Mouse (Mus musculus) adrenal gland (tissue): Measurements from ENCODE around the gene Gm11939.
"Not testable (repeated sequence)": the region's sequence is repeated elsewhere in the genome, so short reads cannot be mapped to it uniquely, and the experiment has no call there.

Experiments used
- intact Hi-C: fragments of 180-260 bp; cut with DNase I; formaldehyde crosslinking; loops from one replicate; pipeline ENCODE4 v1.15.1; 2025
- long read RNA-seq, 2 experiments: library from polyadenylated mRNA; unstranded; transcript quantifications; one replicate each; pipeline ENCODE4 v2.0.0; 2020; ENCODE audit warnings: borderline replicate concordance in 1 of 2; ENCODE audit not compliant: insufficient replicate concordance in 1 of 2

Gene Gm11939
- long read RNA-seq, experiment 1: 0 reads
- long read RNA-seq, experiment 2: 0 reads

DNA sequence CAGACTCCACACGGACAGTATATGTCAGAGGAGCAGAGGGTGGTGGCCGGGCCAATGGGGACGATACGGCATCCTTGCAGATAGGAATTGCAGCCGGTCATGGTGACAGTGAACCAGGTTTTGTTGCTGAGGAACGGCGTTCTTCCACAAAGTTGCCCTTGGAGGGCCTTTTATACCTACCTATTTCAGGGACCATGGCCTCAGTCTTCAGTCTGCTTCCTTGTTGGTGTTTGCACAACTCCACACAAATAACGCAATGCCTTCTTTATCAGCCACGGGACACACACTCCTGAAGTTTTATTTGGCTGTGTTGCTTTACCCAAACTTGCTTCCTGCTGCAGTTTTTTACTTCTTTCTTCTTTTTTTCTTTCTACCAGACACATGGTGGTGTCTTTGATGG, at the start of gene Gm11939:
Gene Gm11939 (minus strand): TSS at position 101 of the 400 bp plus-strand sequence.
- intact Hi-C loops: no loop called here

DNA sequence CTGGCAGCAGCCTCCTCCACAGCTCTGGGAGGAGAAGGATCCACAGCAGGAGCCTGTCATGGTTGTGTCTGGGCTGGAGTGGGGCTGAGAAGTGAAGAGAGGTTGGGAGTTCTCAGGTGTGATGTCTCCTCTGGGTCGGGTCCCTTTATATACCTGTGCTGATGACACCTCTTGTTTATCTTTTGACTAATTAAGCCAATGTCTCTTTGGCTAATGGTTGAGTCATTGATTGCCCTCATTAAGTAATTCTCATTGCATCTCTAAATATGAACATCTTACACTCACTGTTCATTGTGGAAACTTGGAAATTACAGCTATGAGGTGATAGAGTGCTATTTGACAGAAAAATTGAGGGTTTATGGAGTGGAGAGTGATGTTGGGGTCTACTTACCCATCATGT, 43.9 kb upstream of the Gm11939 start, which contains the start of gene Gm11938:
Gene Gm11938 (minus strand): TSS at position 101 of the 400 bp plus-strand sequence.
- intact Hi-C loops: not testable (repeated sequence)

DNA sequence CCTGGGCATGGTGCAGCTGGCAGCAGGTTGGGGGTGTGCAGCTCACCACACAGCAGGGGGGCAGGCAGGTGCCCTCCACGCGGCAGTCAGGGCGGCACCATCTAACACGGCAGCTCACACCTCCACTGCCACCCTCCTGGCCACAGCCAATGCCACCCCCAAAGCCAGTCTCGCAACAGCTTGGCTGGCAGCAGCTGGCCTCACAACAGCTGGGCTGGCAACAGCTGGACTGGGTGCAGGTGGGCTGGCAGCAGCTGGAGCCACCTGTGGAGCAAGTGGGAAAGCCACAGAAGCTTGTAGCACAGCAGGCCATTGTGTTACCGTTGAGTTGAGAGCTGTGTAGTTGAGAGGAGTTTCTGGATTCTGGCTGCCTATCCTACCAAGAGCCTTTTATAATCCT, 38.5 kb upstream of the Gm11939 start, which contains the start of gene Krtap9-3:
Gene Krtap9-3 (minus strand): TSS at position 364 of the 400 bp plus-strand sequence.
- intact Hi-C loops: not testable (repeated sequence)

DNA sequence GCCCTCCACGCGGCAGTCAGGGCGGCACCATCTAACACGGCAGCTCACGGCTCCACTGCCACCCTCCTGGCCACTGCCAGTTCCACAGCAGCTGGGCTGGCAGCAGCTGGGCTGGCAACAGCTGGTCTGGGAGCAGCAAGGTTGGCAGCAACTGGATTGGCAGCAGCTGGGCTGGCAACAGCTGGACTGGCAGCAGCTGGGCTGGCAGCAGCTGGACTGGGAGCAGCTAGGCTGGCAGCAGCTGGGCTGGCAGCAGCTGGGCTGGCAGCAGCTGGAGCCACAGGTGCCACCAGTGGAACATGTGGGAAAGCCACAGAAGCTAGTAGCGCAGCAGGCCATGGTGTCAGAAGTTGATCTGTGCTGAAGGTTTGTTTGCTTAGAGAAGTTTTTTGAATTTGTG, 31.7 kb upstream of the Gm11939 start, which contains the start of gene Krtap1-3:
Gene Krtap1-3 (minus strand): TSS at position 359 of the 400 bp plus-strand sequence.
- intact Hi-C loops: no loop called here

DNA sequence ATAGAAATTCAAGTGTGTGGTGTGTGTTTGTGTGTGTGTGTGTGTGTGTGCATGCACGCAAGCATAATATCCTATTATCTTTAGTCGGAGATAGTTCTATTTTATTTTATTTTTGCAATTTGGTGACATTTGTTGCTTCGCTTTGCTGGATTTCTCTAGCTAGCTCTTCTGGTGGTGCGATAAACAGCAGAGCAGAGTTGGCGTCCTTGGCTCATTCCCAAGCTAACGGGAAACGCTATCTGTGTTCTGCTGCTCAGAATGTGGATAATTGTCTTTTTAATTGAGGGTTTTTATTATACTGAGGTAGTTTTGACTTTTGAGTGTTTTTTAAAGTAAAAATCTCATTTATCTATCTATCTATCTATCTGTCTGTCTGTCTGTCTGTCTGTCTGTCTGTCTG, 25.8 kb upstream of the Gm11939 start:
- intact Hi-C loops: no loop called here

DNA sequence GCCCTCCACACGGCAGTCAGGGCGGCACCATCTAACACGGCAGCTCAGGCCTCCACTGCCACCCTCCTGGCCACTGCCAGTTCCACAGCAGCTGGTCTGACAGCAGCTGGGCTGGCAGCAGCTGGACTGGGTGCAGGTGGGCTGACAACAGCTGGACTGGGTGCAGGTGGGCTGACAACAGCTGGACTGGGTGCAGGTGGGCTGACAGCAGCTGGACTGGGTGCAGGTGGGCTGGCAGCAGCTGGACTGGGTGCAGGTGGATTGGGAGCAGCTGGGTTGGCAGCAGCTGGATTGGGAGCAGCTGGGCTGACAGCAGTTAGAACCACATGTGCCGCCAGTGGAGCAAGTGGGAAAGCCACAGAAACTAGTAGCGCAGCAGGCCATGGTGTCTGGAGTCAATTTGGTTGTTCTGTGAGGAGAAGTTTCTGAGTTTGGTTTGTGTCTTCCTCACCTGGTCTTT, 24.0 kb upstream of the Gm11939 start, which contains the start of gene Krtap1-4:
Gene Krtap1-4 (minus strand): TSS at position 410 of the 460 bp plus-strand sequence.
- intact Hi-C loops: no loop called here

DNA sequence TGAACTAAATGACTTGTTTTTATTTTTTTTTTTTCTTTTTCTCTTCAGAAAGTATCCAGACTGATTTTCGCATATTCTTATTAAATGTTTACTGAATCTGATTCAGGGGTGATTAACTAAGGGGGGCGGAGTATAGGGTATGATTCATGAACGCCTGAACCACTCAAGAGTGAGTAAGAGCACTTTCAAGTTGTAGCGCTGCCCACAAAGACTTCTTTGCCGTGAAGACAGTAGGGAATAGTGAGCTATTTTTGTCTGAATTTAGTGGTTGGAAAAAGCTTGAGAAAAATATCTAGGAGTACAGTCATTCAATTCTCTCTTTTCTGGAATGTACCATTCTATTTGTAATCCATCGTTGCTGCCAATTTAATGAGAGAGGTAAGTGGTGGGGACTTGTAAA, 22.3 kb upstream of the Gm11939 start:
- intact Hi-C loops: no loop called here

DNA sequence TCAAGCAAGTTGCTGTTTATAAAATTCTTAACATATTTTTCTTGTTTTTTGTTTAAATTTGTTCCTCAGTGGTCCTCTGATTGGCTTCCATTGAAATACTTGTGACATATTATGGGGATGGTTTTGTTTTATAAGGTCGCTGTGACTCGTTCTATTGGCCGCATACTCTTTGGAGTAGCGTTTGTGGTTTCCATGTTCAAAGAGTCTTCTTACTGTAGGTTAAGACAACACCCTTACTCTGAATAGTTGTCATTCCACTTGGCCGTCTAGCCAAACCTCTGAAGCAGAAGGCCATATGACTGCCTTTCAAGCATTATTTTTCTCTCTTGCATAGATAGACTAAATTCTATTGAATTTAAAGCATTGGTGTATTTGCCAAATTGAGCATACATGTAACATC, 21.8 kb upstream of the Gm11939 start:
- intact Hi-C loops: no loop called here

DNA sequence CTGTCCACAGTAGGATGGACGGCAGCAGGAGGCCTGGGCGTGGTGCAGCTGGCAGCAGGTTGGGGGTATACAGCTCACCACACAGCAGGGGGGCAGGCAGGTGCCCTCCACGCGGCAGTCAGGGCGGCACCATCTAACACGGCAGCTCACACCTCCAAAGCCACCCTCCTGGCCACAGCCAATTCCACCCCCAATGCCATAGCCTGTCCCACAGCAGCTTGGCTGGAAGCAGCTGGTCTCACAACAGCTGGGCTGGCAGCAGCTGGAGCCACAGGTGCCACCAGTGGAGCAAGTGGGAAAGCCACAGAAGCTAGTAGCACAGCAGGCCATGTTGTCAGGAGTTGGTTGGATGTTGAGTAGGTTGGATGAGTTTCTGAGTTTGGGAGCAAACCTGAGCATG, 21.4 kb upstream of the Gm11939 start, which contains the start of gene Krtap1-5:
Gene Krtap1-5 (minus strand): TSS at position 381 of the 400 bp plus-strand sequence.
- intact Hi-C loops: no loop called here

DNA sequence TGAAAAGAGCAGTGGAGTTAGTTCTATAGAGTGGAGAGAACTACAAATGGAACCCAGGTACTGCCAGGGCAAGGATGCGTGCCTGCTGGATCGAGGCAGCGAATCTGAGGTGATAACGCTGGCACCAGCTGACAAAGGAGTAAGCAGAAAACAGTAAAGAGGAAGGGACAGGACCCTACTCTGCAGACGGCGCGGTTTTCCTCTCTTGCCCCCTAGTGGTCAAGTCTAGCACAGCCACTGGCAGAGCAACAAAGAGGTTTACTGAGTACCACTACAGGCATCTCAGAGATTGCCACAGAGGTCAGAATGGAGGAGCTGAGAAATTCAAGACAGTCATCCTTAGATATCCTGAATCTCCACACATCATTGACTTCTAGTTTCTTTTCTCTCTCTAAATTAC, 14.8 kb upstream of the Gm11939 start:
- intact Hi-C loops: loop anchor here (5.0 to 10.0 kb wide), 2 partner anchors 107 to 431 kb away; no protein-coding TSS in a partner anchor

DNA sequence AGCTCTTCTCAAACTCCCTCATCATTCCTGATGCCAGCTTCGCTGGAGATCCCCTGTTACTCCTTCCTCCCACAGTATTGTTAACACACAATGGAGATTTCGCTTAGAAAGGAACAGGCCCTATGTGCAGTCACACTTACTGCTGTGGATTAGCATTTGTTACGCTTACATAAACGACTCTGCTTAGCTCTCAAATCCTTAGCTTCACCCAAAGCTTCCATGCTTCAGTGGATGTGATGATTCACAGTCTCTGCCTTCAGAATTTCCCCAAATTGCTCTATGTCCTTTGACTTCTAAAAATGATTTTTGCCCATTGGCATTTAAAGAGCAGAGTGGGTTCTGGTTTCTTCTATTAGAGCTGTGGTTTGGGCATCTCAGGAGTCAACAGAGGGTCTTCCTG, 13.9 kb upstream of the Gm11939 start:
- intact Hi-C loops: loop anchor here (5.0 to 10.0 kb wide), 2 partner anchors 106 to 432 kb away; no protein-coding TSS in a partner anchor

DNA sequence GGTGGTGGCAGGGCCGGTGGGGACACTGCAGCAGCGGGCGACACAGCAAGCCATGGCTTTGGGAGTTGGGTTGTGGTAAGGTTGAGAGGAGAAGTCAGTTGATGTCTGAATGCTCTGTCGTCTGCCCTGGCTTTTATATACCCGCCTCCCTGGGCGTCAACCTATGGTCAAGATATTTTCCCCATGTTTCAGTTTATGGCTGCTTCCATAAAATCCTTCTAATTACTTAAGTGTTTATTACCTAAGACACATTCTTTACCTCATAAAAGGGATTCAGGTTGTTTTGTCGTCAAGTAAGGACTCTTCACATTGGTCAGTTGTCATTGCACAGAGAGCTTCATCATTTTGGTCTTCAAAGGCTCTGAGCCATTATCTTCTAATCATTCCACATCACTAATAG, 7.3 kb upstream of the Gm11939 start, which contains the start of gene Krtap3-1:
Gene Krtap3-1 (minus strand): TSS at position 101 of the 400 bp plus-strand sequence.
- intact Hi-C loops: no loop called here

DNA sequence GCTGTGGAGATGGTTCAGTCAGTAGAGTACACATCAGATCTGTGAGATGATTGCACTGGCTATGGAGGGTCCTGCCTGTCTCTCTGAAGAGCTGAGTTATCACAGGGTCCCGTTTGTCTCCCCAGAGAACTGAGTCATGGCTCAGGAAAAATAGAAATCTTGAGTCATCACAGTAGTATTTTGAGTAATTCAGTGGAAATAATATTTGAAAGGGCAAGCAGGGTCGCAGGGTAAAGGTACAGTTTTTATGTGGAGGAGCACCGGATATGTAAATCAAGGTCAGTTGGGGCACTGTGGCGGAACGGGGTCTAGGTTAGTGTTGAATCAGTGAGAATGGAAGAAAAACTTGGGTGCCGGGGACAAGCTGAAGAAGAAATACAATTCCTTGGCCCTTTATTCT, 3.3 kb upstream of the Gm11939 start:
- intact Hi-C loops: no loop called here

DNA sequence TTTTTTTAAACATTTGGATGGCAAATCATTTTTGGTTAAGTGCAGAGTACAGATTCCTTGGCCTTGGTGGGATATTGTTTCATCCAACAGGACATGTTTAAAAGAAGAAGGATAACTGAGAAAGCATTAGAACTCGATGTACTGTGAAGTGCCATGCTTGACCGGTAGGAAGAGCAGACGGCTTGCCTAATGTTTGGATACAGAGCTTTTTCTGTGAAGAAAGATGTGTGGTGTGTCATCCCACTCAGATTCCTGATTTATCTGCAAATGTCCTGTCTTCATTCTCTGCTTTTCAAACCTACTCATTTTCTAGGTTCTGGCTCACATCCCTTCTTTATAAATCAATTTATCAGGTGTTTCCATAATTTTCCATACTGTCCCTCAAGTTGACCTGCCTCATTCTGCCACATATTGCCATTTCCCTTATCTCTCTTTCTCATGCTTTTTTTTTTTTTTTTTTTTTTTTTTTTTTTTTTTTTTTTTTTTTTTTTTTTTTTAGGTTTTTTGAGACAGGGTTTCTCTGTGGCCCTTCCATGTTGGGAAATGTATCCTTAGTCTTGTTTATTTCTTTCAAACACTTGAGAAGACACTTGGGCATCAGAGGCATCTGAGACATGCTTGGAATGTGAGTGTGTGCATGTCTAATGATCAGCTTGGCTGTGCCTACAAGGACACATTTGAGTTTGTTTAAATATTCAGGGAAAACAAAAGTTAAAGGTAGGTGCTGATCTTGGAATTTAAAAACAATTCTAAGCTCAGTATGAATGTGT, 1.1 kb downstream of the Gm11939 start:
- intact Hi-C loops: no loop called here

DNA sequence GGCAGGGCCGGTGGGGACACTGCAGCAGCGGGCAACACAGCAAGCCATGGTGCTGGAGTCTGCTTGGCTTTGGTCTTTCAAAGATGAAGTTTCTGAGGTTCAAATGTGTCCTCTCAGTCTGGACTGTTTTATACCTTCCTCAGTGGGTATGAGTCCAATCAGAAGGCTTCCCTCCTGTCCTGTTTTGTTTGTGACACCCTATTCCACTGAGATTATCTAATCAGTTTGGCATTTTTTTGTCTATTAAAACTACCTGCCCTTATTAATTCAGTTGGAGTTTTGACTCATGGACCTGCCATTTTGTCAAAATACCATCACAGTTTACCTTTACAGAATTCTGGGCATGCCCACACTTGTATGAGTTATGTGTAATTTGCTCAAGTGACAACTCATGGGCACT, 2.5 kb downstream of the Gm11939 start, which contains the start of gene Krtap3-2:
Gene Krtap3-2 (minus strand): TSS at position 101 of the 400 bp plus-strand sequence.
- intact Hi-C loops: no loop called here

DNA sequence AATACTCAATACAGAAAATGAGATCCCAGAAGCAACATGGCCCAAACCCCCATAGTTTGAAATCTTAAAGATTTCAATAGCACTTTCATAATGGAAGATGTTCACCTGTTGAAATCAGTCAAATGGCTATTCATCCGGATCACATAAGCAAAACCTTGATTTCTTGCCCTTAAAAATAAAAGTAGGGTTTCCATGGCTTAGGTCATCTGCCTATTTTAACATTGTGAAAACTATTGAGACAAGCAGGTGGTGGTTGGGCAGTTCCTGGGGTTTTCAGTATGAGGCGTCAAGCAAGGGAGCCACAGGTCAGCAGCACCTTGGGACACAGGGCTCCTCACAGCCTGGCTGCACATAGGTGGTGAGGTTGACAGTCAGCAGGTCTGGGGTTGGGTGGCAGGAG, 3.1 kb downstream of the Gm11939 start:
- intact Hi-C loops: no loop called here

DNA sequence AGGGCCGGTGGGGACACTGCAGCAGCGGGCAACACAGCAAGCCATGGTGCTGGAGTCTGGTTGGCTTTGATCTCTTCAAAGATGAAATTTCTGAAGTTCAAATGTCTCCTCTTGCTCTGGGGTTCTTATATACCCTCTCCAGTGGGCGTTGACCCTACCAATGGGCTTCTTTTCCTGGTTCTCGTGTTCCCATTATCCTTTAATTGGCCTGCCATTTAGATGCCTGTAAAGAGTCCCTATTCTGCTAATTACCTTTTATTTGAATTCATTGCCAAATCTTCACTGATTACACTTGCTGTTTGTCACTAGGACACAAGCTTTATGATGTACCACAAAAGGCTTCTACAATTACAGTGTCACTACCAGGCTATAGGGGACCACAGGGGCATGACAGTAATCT, 8.5 kb downstream of the Gm11939 start, which contains the start of gene Krtap3-3:
Gene Krtap3-3 (minus strand): TSS at position 101 of the 400 bp plus-strand sequence.
- intact Hi-C loops: no loop called here

DNA sequence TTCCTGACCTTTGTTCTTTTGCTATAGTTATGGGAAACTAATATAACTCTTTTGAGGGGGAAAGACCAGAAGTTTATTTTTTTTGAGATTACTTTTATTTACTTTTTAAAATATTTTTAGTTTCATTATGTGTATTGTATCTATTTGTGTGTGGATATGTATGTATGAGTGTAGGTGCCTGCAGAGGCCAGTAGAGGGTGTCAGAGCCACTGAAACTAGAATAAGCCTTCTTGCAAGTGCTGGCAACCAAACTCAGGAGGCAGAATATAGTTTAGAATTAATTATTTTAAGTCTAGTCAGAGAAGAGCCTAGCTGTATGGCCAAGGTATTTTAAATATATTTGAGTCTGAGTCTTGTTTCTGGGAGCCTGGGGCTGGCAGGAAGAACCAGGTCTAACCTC, 11.4 kb downstream of the Gm11939 start:
- intact Hi-C loops: no loop called here

DNA sequence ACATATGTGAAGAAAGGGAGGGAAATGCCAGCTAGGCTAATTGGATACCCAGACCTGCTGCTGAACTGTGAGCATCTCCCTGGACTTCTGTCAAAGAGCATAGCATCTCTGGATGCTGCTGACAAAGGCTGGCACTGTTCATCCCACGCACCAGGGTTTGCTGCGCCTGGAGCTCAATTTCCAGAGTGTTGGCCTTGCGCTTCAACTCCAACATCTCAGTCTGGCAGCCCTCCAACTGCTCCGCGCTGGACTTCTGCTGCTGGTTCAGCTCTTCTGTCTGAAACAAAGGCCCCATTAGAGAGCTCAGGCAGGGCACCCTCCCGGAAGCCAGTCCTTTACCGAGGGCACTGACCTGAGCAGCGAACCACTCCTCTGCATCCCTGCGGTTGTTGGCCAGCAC, 19.5 kb downstream of the Gm11939 start:
- intact Hi-C loops: no loop called here

DNA sequence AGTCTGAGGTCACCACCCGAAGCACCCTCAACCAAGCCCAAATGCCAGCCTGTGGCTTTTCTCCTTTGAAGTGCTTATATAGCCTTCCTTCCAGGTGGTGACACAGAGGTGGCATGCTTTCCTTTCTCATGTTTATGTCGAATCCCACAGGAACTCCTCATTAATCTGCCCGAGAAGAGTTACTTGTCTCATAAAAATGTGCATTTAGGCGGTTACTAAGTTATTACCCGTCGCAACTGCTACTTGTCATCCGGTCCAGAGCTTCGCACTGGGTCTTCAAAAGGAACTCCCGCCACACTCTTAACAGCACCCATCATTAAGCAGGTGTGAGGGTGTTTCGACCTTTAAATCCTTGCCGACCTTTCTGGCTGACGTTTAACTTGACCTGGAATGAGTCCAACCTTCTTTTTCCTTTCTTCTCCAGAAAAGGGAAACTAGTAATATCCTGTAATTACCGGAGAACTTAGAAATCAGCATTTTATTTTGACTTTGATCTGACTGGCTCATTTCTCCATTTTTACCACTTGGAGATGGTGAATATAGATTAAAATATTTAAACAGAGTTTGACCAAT, 37.9 kb downstream of the Gm11939 start, which contains the start of gene Krt39:
Gene Krt39 (minus strand): TSS at position 51 of the 573 bp plus-strand sequence.
- intact Hi-C loops: no loop called here

DNA sequence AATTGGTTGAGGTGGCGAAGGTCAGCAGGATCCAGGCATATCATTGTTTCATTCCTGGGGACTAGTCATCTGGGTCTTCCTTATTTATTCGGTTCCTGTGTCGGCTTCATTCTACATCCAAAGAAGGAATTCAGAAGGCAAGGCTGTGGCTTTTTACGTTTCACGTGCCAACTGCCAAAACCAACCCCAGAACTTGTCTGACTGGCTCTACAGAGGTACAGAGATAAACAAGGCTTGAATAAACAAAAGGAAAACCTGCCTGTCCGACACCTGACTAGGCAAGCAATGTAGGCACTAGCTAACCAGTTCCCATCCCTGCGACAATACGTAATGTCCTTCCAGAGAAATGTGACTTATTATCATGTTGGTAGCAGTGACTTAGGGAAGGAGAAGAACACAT, 45.2 kb downstream of the Gm11939 start:
- intact Hi-C loops: no loop called here
